Mouse (Mus musculus) right cerebral cortex, postnatal 36 days (tissue): ENCODE results near the gene Trappc3l.

Experiments
- DNase-seq, 2 experiments: peaks; one replicate each; pipeline ENCODE4 v3.0.0; 2022; ENCODE audit warnings: low spot score in 2 of 2, mixed read lengths in 1 of 2

The Trappc3l gene

GRCm38 (mm10) chr10:34095147-34095546, 57.8 kb downstream of the Trappc3l start:
- DNase-seq = no peak

GRCm38 (mm10) chr10:34095964-34096363, 58.6 kb downstream of the Trappc3l start:
- DNase-seq = no peak

GRCm38 (mm10) chr10:34096418-34096883, 59.1 kb downstream of the Trappc3l start, which contains the start of gene Calhm5:
Gene Calhm5 (minus strand): TSS chr10:34096519.
- peak; percentile 15 to 16 for DNase-seq

- no peak for DNase-seq
These were observed 73.6 kb downstream of the Trappc3l start for GRCm38 (mm10) chr10:34110863-34111465.

- no peak for DNase-seq
These were observed 74.8 kb downstream of the Trappc3l start for GRCm38 (mm10) chr10:34111964-34112738.

- no peak for DNase-seq
These were observed 79.7 kb downstream of the Trappc3l start for GRCm38 (mm10) chr10:34117131-34117530.

- no peak for DNase-seq
These were observed 80.4 kb downstream of the Trappc3l start for GRCm38 (mm10) chr10:34117770-34118169.

GRCm38 (mm10) chr10:34118421-34118820, 81.0 kb downstream of the Trappc3l start:
- no peak for DNase-seq

- DNase-seq = peak in 1 of 2 experiments; percentile 26
These were observed 90.3 kb downstream of the Trappc3l start, which contains the start of gene Calhm6 for GRCm38 (mm10) chr10:34127392-34128378. Gene Calhm6 (minus strand): TSS chr10:34127984.

GRCm38 (mm10) chr10:34128391-34128790, 91.0 kb downstream of the Trappc3l start:
- DNase-seq = no peak

GRCm38 (mm10) chr10:34131356-34131755, 94.0 kb downstream of the Trappc3l start:
- no peak for DNase-seq

- no peak for DNase-seq
These were observed 99.0 kb downstream of the Trappc3l start for GRCm38 (mm10) chr10:34136432-34136831.

- no peak for DNase-seq
These were observed 100.6 kb downstream of the Trappc3l start for GRCm38 (mm10) chr10:34138027-34138426.

- no peak for DNase-seq
These were observed 102.4 kb downstream of the Trappc3l start for GRCm38 (mm10) chr10:34139768-34140167.

- no peak for DNase-seq
These were observed 104.3 kb downstream of the Trappc3l start for GRCm38 (mm10) chr10:34141693-34142092.

GRCm38 (mm10) chr10:34149772-34150171, 112.4 kb downstream of the Trappc3l start:
- DNase-seq = no peak

- DNase-seq = no peak
These were observed 113.1 kb downstream of the Trappc3l start for GRCm38 (mm10) chr10:34150454-34150853.

- DNase-seq = no peak
These were observed 114.4 kb downstream of the Trappc3l start for GRCm38 (mm10) chr10:34151827-34152226.

- DNase-seq = no peak
These were observed 118.6 kb downstream of the Trappc3l start for GRCm38 (mm10) chr10:34155796-34156554.
